In the genomic region with DNA sequence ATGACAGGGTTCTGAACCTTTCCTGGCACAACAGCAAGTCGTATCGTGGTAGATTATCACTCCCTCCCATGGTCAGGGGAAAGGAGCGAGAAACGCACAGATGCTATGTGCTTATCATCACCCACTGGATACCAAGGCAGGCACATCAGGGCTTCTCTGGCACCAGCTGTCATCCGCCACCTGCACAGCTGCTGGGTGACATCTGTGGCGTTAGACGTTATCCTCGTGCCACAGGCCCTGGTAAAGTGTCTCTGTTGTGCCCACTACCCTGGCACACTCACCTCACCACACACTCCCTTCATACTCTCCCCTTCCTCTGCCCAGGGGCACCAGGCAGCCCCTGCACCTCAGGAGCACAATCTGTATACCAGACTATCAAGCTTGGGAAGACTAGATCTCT, we compare ENCODE assay signal across 22 mouse cellular contexts.
DNase-seq lines count a peak whose midpoint lies in the region; ATAC-seq and TF ChIP-seq lines count a peak whose summit lies in the region.
"Had no signal": no experiment of that assay in that cellular context is flagged by ENCODE, and none has a peak within 500 bp of the region (broad histone marks: within the 10 kb centered on the region; RNA-seq: fewer than 3 reads in every experiment).

No protein-coding gene starts in this region.

- no peak overlapping the region for H3K9ac ChIP-seq in forebrain, embryonic 11.5 days (ENCODE audit: low read length)
- H3K9ac ChIP-seq in heart, embryonic 15.5 days = no peak overlapping the region
- no peak overlapping the region for H3K9ac ChIP-seq in midbrain, postnatal 0 days (replicated peaks; ENCODE audit: low read length, poor library complexity, severe bottlenecking)
- H3K9ac ChIP-seq: forebrain, embryonic 12.5 days; limb, embryonic 12.5 days; liver, postnatal 0 days had no signal

- no peaks in the 10 kb centered on the region for H3K9me3 ChIP-seq in forebrain, embryonic 10.5 days
- no peaks in the 10 kb centered on the region for H3K9me3 ChIP-seq in forebrain, embryonic 11.5 days (ENCODE audit: control insufficient read depth, low read length)
- H3K9me3 ChIP-seq in heart, embryonic 15.5 days (replicated peaks) = no peaks in the 10 kb centered on the region
- H3K9me3 ChIP-seq in midbrain, embryonic 10.5 days (replicated peaks) = no peaks in the 10 kb centered on the region
- H3K9me3 ChIP-seq in midbrain, postnatal 0 days (ENCODE audit: low read length) = no peaks in the 10 kb centered on the region
- H3K9me3 ChIP-seq: forebrain, embryonic 12.5 days; limb, embryonic 12.5 days had no signal

- H3K27me3 ChIP-seq in forebrain, embryonic 10.5 days (ENCODE audit: poor library complexity, severe bottlenecking) = no peaks in the 10 kb centered on the region
- no peaks in the 10 kb centered on the region for H3K27me3 ChIP-seq in forebrain, embryonic 11.5 days (ENCODE audit: control insufficient read depth, insufficient read depth, low read length)
- H3K27me3 ChIP-seq in heart, embryonic 15.5 days = no peaks in the 10 kb centered on the region
- H3K27me3 ChIP-seq in midbrain, embryonic 10.5 days (ENCODE audit: low read depth, poor library complexity, severe bottlenecking) = no peaks in the 10 kb centered on the region
- H3K27me3 ChIP-seq in midbrain, postnatal 0 days (ENCODE audit: insufficient read depth, low read length) = no peaks in the 10 kb centered on the region
- H3K27me3 ChIP-seq: forebrain, embryonic 12.5 days; limb, embryonic 12.5 days had no signal

- ATAC-seq in forebrain, embryonic 11.5 days (replicated peaks; ENCODE audit: low FRiP score) = no peak
- no peak for ATAC-seq in heart, embryonic 15.5 days (replicated peaks; ENCODE audit: insufficient number of reproducible peaks, insufficient read depth, low FRiP score, low read depth)
- ATAC-seq in midbrain, postnatal 0 days (ENCODE audit: low FRiP score) = no peak
- ATAC-seq: CD4-positive, CD25-positive, alpha-beta regulatory T cell, adult 4 months; intestine, postnatal 0 days; liver, postnatal 0 days had no signal

- WGBS in forebrain, embryonic 10.5 days = 91% methylated on average over 8 of the region's 8 CpGs
- 92% methylated on average over 8 of the region's 8 CpGs for WGBS in forebrain, embryonic 11.5 days
- 40% methylated on average over 8 of the region's 8 CpGs for WGBS in heart, embryonic 15.5 days
- 89% methylated on average over 8 of the region's 8 CpGs for WGBS in midbrain, embryonic 10.5 days
- 89% methylated on average over 8 of the region's 8 CpGs for WGBS in midbrain, postnatal 0 days
- 46% methylated on average over 8 of the region's 8 CpGs for WGBS in olfactory bulb, adult 2 months

- intact Hi-C loops in heart, postnatal 25 days (cut with DNase I) = no loop called here

- no peak overlapping the region for H3K4me2 ChIP-seq in forebrain, embryonic 11.5 days (ENCODE audit: low read depth, low read length, severe bottlenecking)
- H3K4me2 ChIP-seq in heart, embryonic 15.5 days = no peak overlapping the region
- H3K4me2 ChIP-seq in midbrain, postnatal 0 days (ENCODE audit: low read depth, low read length, poor library complexity, severe bottlenecking) = no peak overlapping the region
- H3K4me2 ChIP-seq: forebrain, embryonic 12.5 days; limb, embryonic 12.5 days; liver, embryonic 11.5 days had no signal

- 0 out of 2 replicates have a peak overlapping the region, but pooled peaks have one; percentile 15 for H3K27ac ChIP-seq in forebrain, embryonic 10.5 days
- H3K27ac ChIP-seq in forebrain, embryonic 11.5 days (ENCODE audit: low read depth, low read length) = no peak overlapping the region
- peak overlapping the region; percentile 35 for H3K27ac ChIP-seq in heart, embryonic 15.5 days
- peak overlapping the region; percentile 28; the same call in 1 of the 2 replicates for H3K27ac ChIP-seq in midbrain, embryonic 10.5 days (replicated peaks)
- H3K27ac ChIP-seq in midbrain, postnatal 0 days (ENCODE audit: low read depth, low read length) = no peak overlapping the region
- peak overlapping the region; percentile 60 for H3K27ac ChIP-seq in olfactory bulb, adult 2 months (ENCODE audit: insufficient read depth, low read depth, low read length)
- H3K27ac ChIP-seq: forebrain, embryonic 12.5 days; gastrocnemius, adult 2 months; limb, embryonic 12.5 days; macrophage had no signal

- DNase-seq in forebrain, embryonic 10.5 days (ENCODE audit: extremely low spot score, low spot score) = no peak
- no peak for DNase-seq in forebrain, embryonic 11.5 days (ENCODE audit: low spot score)
- no peak for DNase-seq in heart, postnatal 25 days (ENCODE audit: low spot score)
- no peak for DNase-seq in midbrain, embryonic 10.5 days (ENCODE audit: low spot score)
- DNase-seq in midbrain, postnatal 0 days (ENCODE audit: low spot score) = no peak
- DNase-seq: cerebellum, adult 18-20 months; cerebellum, postnatal 14 days; gastrocnemius, adult 2 months; heart, postnatal 36 days; kidney, postnatal 25 days; liver, postnatal 0 days; right cerebral cortex, postnatal 14 days; spleen, adult 18-20 months had no signal

- no peak for TF ChIP-seq CTCF in midbrain, postnatal 0 days (IDR thresholded peaks at IDR 0.05)
- TF ChIP-seq CTCF in olfactory bulb, adult 2 months (IDR thresholded peaks at IDR 0.05; ENCODE audit: insufficient read depth, low read depth, low read length) = no peak

- no peaks in the 10 kb centered on the region for H3K36me3 ChIP-seq in forebrain, embryonic 10.5 days (replicated peaks)
- H3K36me3 ChIP-seq in forebrain, embryonic 11.5 days (ENCODE audit: control insufficient read depth, insufficient read depth, low read length) = no peaks in the 10 kb centered on the region
- peaks cover 4% of the 10 kb centered on the region; the same call in 1 of the 2 replicates for H3K36me3 ChIP-seq in heart, embryonic 15.5 days
- H3K36me3 ChIP-seq in midbrain, embryonic 10.5 days = no peaks in the 10 kb centered on the region
- H3K36me3 ChIP-seq in midbrain, postnatal 0 days (ENCODE audit: insufficient read depth, low read length) = peaks cover 12% of the 10 kb centered on the region; the same call in 1 of the 2 replicates
- H3K36me3 ChIP-seq: forebrain, embryonic 12.5 days had no signal

- no peak for TF ChIP-seq POLR2A in olfactory bulb, adult 2 months (IDR thresholded peaks at IDR 0.05; ENCODE audit: insufficient read depth, low read depth, low read length)

- H3K4me1 ChIP-seq in forebrain, embryonic 10.5 days = peaks cover 14% of the 10 kb centered on the region
- H3K4me1 ChIP-seq in forebrain, embryonic 11.5 days (replicated peaks; ENCODE audit: control insufficient read depth, insufficient read depth, low read length) = 0 out of 2 replicates have a peak, but pooled peaks cover 1% of the 10 kb centered on the region
- peaks cover 80% of the 10 kb centered on the region for H3K4me1 ChIP-seq in heart, embryonic 15.5 days (replicated peaks)
- H3K4me1 ChIP-seq in midbrain, embryonic 10.5 days = peaks cover 4% of the 10 kb centered on the region; the same call in 1 of the 2 replicates
- H3K4me1 ChIP-seq in midbrain, postnatal 0 days (ENCODE audit: insufficient read depth, low read length) = peaks cover 2% of the 10 kb centered on the region; the same call in 1 of the 2 replicates
- H3K4me1 ChIP-seq in olfactory bulb, adult 2 months (ENCODE audit: control insufficient read depth, insufficient read depth, low read length) = peaks cover 42% of the 10 kb centered on the region

- H3K4me3 ChIP-seq in forebrain, embryonic 10.5 days = no peak overlapping the region
- H3K4me3 ChIP-seq in forebrain, embryonic 11.5 days (ENCODE audit: low read depth, low read length) = no peak overlapping the region
- H3K4me3 ChIP-seq in heart, embryonic 15.5 days = no peak overlapping the region
- no peak overlapping the region for H3K4me3 ChIP-seq in midbrain, embryonic 10.5 days
- H3K4me3 ChIP-seq in midbrain, postnatal 0 days (ENCODE audit: low read depth, low read length) = no peak overlapping the region
- H3K4me3 ChIP-seq in olfactory bulb, adult 2 months (ENCODE audit: insufficient read depth, low read depth, low read length) = no peak overlapping the region
- H3K4me3 ChIP-seq: forebrain, embryonic 12.5 days; gastrocnemius, adult 2 months; limb, embryonic 12.5 days; myocyte had no signal

Comparison
In these comparisons a context has a peak if more than half of its experiments do, and no peak if none do; other contexts are left out.
1. H3K27ac ChIP-seq: peak in forebrain, embryonic 10.5 days (single experiment), heart, embryonic 15.5 days (single experiment), midbrain, embryonic 10.5 days (single experiment) and olfactory bulb, adult 2 months (single experiment); none in forebrain, embryonic 11.5 days (single experiment) and midbrain, postnatal 0 days (single experiment).